Mouse (Mus musculus): Measurements from ENCODE around the gene Pwwp2b. TPM values are rescaled to one million over a fixed set of nuclear protein-coding genes. Genes with fewer than 3 reads are reported as not detected.

The Pwwp2b gene
- polyA plus RNA-seq (2012), result not detected in 2 replicates

DNA sequence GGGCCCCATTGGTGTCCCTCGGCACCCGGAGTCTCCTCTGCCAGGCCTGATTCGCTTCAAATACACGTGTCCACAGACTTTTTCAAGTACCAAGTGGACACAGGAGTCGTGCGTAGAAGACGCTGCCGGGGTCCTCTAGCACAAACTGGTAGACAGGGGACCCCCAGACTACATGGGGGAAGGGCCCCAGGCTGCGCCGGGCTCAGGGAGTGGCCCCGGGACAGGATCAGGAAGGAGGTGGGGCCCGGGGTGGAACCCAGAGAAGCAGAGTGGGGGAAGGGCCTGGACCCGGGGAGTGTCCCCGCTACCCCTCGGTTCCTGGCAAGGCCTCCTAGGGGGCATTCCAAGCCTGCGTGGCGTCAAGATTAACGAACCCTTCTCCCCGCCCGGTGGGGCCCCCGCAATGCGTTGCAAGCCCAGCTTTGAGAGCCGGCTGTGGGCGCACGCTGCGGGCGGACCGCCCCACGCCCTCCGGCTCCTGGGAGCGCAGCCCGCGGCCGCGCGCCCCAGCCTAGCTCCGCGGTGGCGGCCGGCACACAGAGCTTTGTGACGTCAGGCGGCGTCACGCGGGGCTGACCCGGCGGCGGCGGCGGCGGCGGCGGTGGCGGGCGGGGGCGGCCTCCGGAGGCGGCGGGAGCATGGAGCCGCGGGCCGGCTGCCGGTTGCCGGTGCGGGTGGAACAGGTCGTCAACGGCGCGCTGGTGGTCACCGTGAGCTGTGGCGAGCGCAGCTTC lies at the start of gene Pwwp2b:
Gene Pwwp2b (plus strand): TSS at position 602 of the 734 bp plus-strand sequence.
- TF ChIP-seq GATA1 (IDR thresholded peaks at IDR 0.05; ENCODE audit: low read length), result no peak

- no peak for TF ChIP-seq GATA1 (IDR thresholded peaks at IDR 0.05; ENCODE audit: low read length)
Observed at GRCm38 (mm10) chr7:139200108-139200507, 48.2 kb upstream of the Pwwp2b start.

DNA sequence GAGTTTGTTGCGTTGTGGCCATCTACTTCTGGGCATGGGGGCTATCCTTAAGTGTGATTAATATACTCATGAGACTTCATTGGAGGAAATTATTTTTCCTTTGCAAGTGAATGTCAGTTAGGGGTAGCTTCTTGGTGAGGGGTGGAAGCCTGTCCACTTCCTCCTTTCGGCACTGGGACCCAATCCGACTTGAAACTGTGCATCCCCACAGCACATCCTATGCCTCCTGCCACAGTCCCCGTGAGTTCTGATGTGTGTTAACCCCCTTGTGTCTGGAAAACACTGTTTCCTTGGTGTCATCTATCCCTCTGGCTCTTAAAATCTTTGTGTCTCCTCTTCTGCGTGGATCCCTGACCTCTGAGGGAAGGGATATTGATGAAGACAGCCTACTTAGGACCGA lies 47.1 kb upstream of the Pwwp2b start:
- TF ChIP-seq GATA1 (IDR thresholded peaks at IDR 0.05; ENCODE audit: low read length), result no peak

GRCm38 (mm10) chr7:139208023-139208772 lies 40.1 kb upstream of the Pwwp2b start:
- TF ChIP-seq GATA1 (IDR thresholded peaks at IDR 0.05; ENCODE audit: low read length), result no peak

- TF ChIP-seq GATA1 (IDR thresholded peaks at IDR 0.05; ENCODE audit: low read length), result no peak
Observed at GRCm38 (mm10) chr7:139208773-139209095, 39.5 kb upstream of the Pwwp2b start.

GRCm38 (mm10) chr7:139211761-139212160 lies 36.5 kb upstream of the Pwwp2b start:
- no peak for TF ChIP-seq GATA1 (IDR thresholded peaks at IDR 0.05; ENCODE audit: low read length)

- no peak for TF ChIP-seq GATA1 (IDR thresholded peaks at IDR 0.05; ENCODE audit: low read length)
Observed at GRCm38 (mm10) chr7:139212754-139213745, 35.2 kb upstream of the Pwwp2b start, which contains the start of the genes Lrrc27 and Stk32c. Lrrc27 (plus strand) TSS chr7:139212988. Stk32c (minus strand) TSS chr7:139213307.

GRCm38 (mm10) chr7:139213751-139214150 lies 34.5 kb upstream of the Pwwp2b start:
- no peak for TF ChIP-seq GATA1 (IDR thresholded peaks at IDR 0.05; ENCODE audit: low read length)

DNA sequence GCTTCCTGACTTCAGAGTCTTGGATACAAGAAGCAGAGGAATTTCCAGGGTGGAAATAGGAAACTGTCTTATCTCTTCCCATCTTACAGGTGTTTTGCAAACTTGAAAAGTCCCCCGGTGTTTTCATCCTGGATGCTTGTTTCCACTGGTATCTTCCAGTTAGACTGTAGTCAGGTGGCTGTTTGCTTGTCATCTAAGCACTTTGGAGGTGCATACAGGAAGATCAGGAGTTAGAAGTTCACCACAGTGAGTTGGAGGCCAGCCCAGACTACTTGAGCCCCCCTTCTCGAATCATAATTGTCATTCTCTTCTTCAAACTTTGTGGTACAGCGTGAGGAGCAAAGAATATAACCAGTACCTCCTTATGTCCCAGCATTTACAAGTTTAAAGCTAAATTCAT lies 34.1 kb upstream of the Pwwp2b start:
- no peak for TF ChIP-seq GATA1 (IDR thresholded peaks at IDR 0.05; ENCODE audit: low read length)

DNA sequence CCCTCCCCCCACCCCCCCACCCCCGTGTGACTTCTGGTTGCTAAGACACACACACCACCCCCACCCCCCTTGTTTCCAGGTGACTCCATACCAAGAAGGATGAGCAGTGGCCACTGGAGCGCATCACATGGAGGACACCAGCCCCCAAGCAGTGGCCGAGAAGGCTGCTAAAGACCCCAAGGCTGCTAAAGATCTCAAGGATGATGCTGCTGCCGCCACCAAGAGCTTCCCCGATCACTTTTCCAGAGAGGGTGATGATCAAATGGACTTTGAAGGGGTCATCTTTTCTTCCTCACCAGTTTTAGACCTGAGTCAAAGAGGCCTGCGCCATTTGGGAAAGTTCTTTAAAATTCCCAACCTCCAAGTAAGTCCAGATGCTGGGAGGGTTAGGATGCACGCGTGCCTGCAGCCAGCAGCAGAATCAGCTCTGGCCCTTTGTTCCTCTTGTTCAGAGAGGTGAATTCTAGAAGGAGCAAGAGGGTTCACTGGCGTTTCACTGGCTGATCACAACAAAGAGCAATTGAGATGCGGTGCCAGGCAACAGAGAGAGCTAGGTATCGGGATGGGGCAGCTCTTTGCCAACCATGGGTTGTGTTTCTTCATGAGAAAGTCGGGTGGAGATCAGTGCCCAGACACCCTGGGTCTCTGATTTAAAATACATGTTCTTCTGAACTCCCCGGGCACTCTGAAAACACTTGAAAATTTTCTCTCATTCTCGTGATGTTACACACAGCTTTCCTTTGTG lies 33.5 kb upstream of the Pwwp2b start:
- no peak for TF ChIP-seq GATA1 (IDR thresholded peaks at IDR 0.05; ENCODE audit: low read length)

DNA sequence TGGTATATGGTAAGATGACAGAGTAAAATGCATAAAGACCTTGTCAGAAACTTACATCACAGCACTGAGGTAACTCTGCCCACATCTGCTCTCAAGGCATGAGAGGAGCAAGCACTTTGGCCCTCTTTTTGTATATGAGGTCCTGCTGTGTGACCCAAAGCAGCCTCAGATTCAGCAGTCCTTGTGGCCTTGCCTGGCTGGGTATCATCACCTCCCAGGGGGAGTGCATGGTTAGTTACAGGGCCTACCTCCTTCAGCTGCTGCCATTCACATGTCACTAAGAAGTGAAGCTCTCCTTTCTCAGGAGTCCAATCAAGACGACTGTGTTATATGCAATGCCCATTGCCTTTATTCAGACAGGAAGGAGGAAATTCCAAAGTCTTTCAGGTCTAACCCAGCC lies 32.8 kb upstream of the Pwwp2b start:
- TF ChIP-seq GATA1 (IDR thresholded peaks at IDR 0.05; ENCODE audit: low read length), result no peak

GRCm38 (mm10) chr7:139215946-139216345 lies 32.3 kb upstream of the Pwwp2b start:
- no peak for TF ChIP-seq GATA1 (IDR thresholded peaks at IDR 0.05; ENCODE audit: low read length)

GRCm38 (mm10) chr7:139216464-139216863 lies 31.8 kb upstream of the Pwwp2b start:
- no peak for TF ChIP-seq GATA1 (IDR thresholded peaks at IDR 0.05; ENCODE audit: low read length)

GRCm38 (mm10) chr7:139217046-139217445 lies 31.2 kb upstream of the Pwwp2b start:
- TF ChIP-seq GATA1 (IDR thresholded peaks at IDR 0.05; ENCODE audit: low read length), result no peak
